Mouse (Mus musculus): Measurements from ENCODE around the gene Eps15.

Gene Eps15

GRCm38 (mm10) chr4:109420138-109420795, 140.2 kb downstream of the Eps15 start:
- in situ Hi-C loops (cut with MboI; ENCODE audit: low pct_unique_long_range_greater_than_20kb in 1 of 2, low sequenced_read_pairs in 2 of 2, unreplicated experiment in 1 of 2), result no loop called here

GRCm38 (mm10) chr4:109421608-109422007, 141.5 kb downstream of the Eps15 start:
- in situ Hi-C loops (cut with MboI; ENCODE audit: low pct_unique_long_range_greater_than_20kb in 1 of 2, low sequenced_read_pairs in 2 of 2, unreplicated experiment in 1 of 2), result no loop called here

GRCm38 (mm10) chr4:109422436-109422835, 142.4 kb downstream of the Eps15 start:
- in situ Hi-C loops (cut with MboI; ENCODE audit: low pct_unique_long_range_greater_than_20kb in 1 of 2, low sequenced_read_pairs in 2 of 2, unreplicated experiment in 1 of 2), result no loop called here

DNA sequence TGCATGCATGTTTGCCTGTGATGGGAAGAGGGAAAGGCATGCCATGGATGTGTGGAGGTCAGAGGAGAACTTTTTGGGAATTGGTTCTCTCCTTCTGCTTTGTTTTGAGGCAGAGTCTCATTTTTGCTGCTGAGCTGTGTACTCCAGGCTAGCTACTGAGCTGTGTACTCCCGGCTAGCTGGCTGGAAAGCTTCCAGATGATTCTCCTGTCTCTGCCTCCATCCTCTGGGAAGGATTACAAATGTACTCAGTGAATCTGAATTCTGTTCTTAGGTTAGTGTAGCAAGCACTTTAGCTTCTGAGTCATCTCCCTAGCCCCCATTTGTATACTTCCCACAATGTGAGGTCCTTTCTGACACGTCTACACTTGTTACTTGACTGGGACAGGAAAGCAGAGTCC, 143.4 kb downstream of the Eps15 start:
- in situ Hi-C loops (cut with MboI; ENCODE audit: low pct_unique_long_range_greater_than_20kb in 1 of 2, low sequenced_read_pairs in 2 of 2, unreplicated experiment in 1 of 2), result no loop called here

DNA sequence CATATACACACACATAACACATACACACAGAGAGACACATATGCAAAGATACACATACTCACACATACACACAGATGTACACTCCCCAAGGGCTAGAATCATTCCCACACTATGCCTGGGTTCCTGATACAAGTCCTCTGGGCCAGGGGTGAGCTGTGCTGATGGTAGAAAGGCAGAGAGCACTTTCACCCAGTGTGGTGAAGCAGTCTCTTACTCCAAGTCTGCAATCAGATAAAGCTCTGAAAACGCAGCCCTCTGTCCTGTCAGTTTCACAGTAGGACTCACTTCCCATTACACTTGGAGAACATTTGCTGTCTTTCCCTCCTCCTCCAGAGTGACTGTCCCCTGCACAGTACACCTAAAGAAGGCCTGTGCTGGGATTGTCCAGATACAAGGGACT, 147.0 kb downstream of the Eps15 start:
- in situ Hi-C loops (cut with MboI; ENCODE audit: low pct_unique_long_range_greater_than_20kb in 1 of 2, low sequenced_read_pairs in 2 of 2, unreplicated experiment in 1 of 2), result no loop called here

GRCm38 (mm10) chr4:109430250-109430649, 150.2 kb downstream of the Eps15 start:
- in situ Hi-C loops (cut with MboI; ENCODE audit: low pct_unique_long_range_greater_than_20kb in 1 of 2, low sequenced_read_pairs in 2 of 2, unreplicated experiment in 1 of 2), result no loop called here

GRCm38 (mm10) chr4:109430854-109431253, 150.8 kb downstream of the Eps15 start:
- in situ Hi-C loops (cut with MboI; ENCODE audit: low pct_unique_long_range_greater_than_20kb in 1 of 2, low sequenced_read_pairs in 2 of 2, unreplicated experiment in 1 of 2), result no loop called here

DNA sequence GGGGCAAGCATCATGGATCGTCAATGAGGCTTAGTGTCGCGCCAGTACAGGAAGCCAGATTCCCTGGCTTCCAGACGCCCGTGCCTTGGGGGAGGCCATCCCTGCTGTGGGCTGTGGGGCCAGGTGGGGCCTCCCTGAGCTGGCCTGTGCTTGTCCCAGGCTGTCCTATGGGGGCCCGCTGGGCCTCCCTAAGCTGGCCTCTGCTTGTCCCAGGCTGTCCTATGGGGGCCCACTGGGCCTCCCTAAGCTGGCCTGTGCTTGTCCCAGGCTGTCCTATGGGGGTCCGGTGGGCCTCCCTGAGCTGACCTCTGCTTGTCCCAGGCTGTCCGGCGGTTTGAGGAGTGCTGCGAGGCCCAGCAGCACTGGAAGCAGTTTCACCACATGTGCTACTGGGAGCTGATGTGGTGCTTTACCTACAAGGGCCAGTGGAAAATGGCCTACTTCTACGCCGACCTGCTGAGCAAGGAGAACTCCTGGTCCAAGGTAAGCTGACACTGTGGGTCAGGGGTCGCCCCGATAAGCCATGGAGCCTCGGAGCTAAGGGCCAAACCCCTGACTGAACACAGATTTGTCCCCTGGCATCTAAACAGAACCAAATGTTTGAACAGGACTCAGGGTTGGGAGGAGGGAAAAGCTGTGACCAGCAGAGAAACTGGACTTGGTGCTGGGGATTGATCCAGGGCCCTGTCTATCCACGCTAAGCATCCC, 152.8 kb downstream of the Eps15 start:
- in situ Hi-C loops (cut with MboI; ENCODE audit: low pct_unique_long_range_greater_than_20kb in 1 of 2, low sequenced_read_pairs in 2 of 2, unreplicated experiment in 1 of 2), result no loop called here

- in situ Hi-C loops (cut with MboI; ENCODE audit: low pct_unique_long_range_greater_than_20kb in 1 of 2, low sequenced_read_pairs in 2 of 2, unreplicated experiment in 1 of 2), result no loop called here
These were observed 153.6 kb downstream of the Eps15 start for GRCm38 (mm10) chr4:109433641-109434040.

DNA sequence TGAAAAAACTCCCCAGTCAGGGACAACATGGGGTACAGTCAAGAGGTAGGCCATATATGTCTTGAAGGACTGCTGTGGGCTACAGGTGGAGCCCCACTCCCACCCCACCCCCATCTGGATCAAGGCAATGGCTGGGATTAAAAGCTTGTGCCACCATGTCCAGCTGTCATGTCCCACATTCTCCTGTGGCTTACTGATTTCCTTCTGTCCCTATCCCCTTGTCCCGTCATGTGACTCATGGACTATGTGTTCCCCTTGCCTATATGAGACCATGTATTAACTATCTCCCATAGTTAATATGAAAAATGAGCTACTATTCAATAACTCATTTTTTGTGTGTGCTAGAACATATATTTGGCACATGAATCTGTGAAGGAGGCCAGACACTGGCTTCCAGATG, 154.2 kb downstream of the Eps15 start:
- in situ Hi-C loops (cut with MboI; ENCODE audit: low pct_unique_long_range_greater_than_20kb in 1 of 2, low sequenced_read_pairs in 2 of 2, unreplicated experiment in 1 of 2), result no loop called here

All from mouse embryonic stem cell (cell line).